Mouse (Mus musculus) testis, adult 2 months (tissue): ENCODE measurements around the gene Klf1.

ENCODE experiments used
- CTCF ChIP-seq: fragments of 200-500 bp; IDR thresholded peaks from 2 replicates; pipeline ENCODE4 v1.5.1; 2012; ENCODE audit warnings: low read depth, mild to moderate bottlenecking, inconsistent platforms, low read length, moderate library complexity; ENCODE audit not compliant: control insufficient read depth, insufficient read depth, insufficient replicate concordance
- POLR2A ChIP-seq: fragments of 200-500 bp; IDR thresholded peaks from 2 replicates; pipeline ENCODE4 v1.6.1; 2012; ENCODE audit warnings: low read depth, mild to moderate bottlenecking, inconsistent platforms, low read length, moderate library complexity; ENCODE audit not compliant: control insufficient read depth

- TF ChIP-seq POLR2A (no peak), CTCF (no peak)
Measured at GRCm38 (mm10) chr8:84937620-84938485, 36.1 kb downstream of the Klf1 start.
